Mouse (Mus musculus) embryonic fibroblast, embryonic 13.5 days (primary cell): Measurements from ENCODE around the gene Ebf1.

ENCODE experiments used
- CTCF ChIP-seq: IDR thresholded peaks from 2 replicates; pipeline ENCODE4 v1.5.1; 2011; ENCODE audit warnings: mild to moderate bottlenecking, control low read depth, low read length, moderate library complexity, borderline replicate concordance; ENCODE audit not compliant: insufficient read depth
- POLR2A ChIP-seq: IDR thresholded peaks from 2 replicates; pipeline ENCODE4 v1.6.1; 2011; ENCODE audit warnings: low read depth, mild to moderate bottlenecking, control low read depth, low read length, moderate library complexity

- no peak for TF ChIP-seq CTCF
- no peak for TF ChIP-seq POLR2A
Observed at GRCm38 (mm10) chr11:44881056-44881683, 264.1 kb downstream of the Ebf1 start.
